8 mouse cellular contexts compared by ENCODE assay signal in genomic region chr5:38479027-38479426, GRCm38 (mm10). TPM values are rescaled to one million over a fixed set of nuclear protein-coding genes. Genes with fewer than 3 reads are reported as not detected.
DNase-seq lines count a peak whose midpoint lies in the region; ATAC-seq and TF ChIP-seq lines count a peak whose summit lies in the region.

No protein-coding gene starts in this region.

- ATAC-seq in forebrain, embryonic 15.5 days (replicated peaks), result peak; percentile 58; the same call in 1 of the 2 replicates
- ATAC-seq in forebrain, embryonic 11.5 days (replicated peaks; ENCODE audit: low FRiP score), result no peak
- ATAC-seq in hindbrain, embryonic 14.5 days (ENCODE audit: low FRiP score), result 0 out of 2 replicates have a peak, but pooled peaks have one; percentile 16
- peak; percentile 69; the same call in 1 of the 2 replicates for ATAC-seq in liver, embryonic 14.5 days (ENCODE audit: insufficient read depth)

- no peak for DNase-seq in forebrain, embryonic 11.5 days (ENCODE audit: low spot score)
- peak; percentile 80 for DNase-seq in 416B (ENCODE audit: low read depth)
- peak; percentile 42 for DNase-seq in c-Kit-positive CD71-positive TER-119-positive erythroid progenitor cells, embryonic 14.5 days (ENCODE audit: low spot score)
- no peak for DNase-seq in hindbrain, embryonic 14.5 days (ENCODE audit: low spot score)
- peak; percentile 33 to 53 (median 43) for DNase-seq in liver, embryonic 14.5 days (ENCODE audit: low read depth in 3 of 3, low spot score in 3 of 3)
- DNase-seq in splenic B cell, adult 2 months (ENCODE audit: low read depth, low spot score), result peak; percentile 19
- no peak for DNase-seq in left cerebral cortex, adult 18-20 months (ENCODE audit: low spot score in 2 of 2)

- no peak for TF ChIP-seq EP300 in liver, embryonic 14.5 days (IDR thresholded peaks at IDR 0.05; ENCODE audit: low read depth)

- no peak for TF ChIP-seq CTCF in liver, embryonic 14.5 days (IDR thresholded peaks at IDR 0.05; ENCODE audit: low read depth)

- no peaks in the 10 kb centered on the region for H3K9me3 ChIP-seq in forebrain, embryonic 15.5 days
- H3K9me3 ChIP-seq in forebrain, embryonic 11.5 days (ENCODE audit: control insufficient read depth, low read length), result no peaks in the 10 kb centered on the region
- no peaks in the 10 kb centered on the region for H3K9me3 ChIP-seq in hindbrain, embryonic 14.5 days (ENCODE audit: control insufficient read depth, low read length)
- H3K9me3 ChIP-seq in liver, embryonic 14.5 days (ENCODE audit: control insufficient read depth, low read length), result no peaks in the 10 kb centered on the region

- H3K36me3 ChIP-seq in forebrain, embryonic 15.5 days, result no peaks in the 10 kb centered on the region
- H3K36me3 ChIP-seq in forebrain, embryonic 11.5 days (ENCODE audit: control insufficient read depth, insufficient read depth, low read length), result no peaks in the 10 kb centered on the region
- no peaks in the 10 kb centered on the region for H3K36me3 ChIP-seq in hindbrain, embryonic 14.5 days (replicated peaks; ENCODE audit: control insufficient read depth, insufficient read depth)
- H3K36me3 ChIP-seq in liver, embryonic 14.5 days (replicated peaks; ENCODE audit: control insufficient read depth, insufficient read depth, low read depth), result no peaks in the 10 kb centered on the region
- no peaks in the 10 kb centered on the region; the same call in 1 of the 2 replicates for H3K36me3 ChIP-seq in splenic B cell, adult 2 months (ENCODE audit: control insufficient read depth, insufficient read depth, low read length, poor library complexity, severe bottlenecking)

- H3K4me2 ChIP-seq in forebrain, embryonic 15.5 days (replicated peaks), result no peak overlapping the region
- H3K4me2 ChIP-seq in forebrain, embryonic 11.5 days (ENCODE audit: low read depth, low read length, severe bottlenecking), result no peak overlapping the region
- no peak overlapping the region for H3K4me2 ChIP-seq in hindbrain, embryonic 14.5 days (replicated peaks)
- peak overlapping the region; percentile 96 for H3K4me2 ChIP-seq in liver, embryonic 14.5 days (ENCODE audit: low read depth)

- no peaks in the 10 kb centered on the region for H3K27me3 ChIP-seq in forebrain, embryonic 15.5 days
- no peaks in the 10 kb centered on the region for H3K27me3 ChIP-seq in forebrain, embryonic 11.5 days (ENCODE audit: control insufficient read depth, insufficient read depth, low read length)
- H3K27me3 ChIP-seq in hindbrain, embryonic 14.5 days (ENCODE audit: control insufficient read depth, insufficient read depth, low read length), result no peaks in the 10 kb centered on the region
- no peaks in the 10 kb centered on the region for H3K27me3 ChIP-seq in liver, embryonic 14.5 days (ENCODE audit: control insufficient read depth, insufficient read depth, low read length)
- no peaks in the 10 kb centered on the region for H3K27me3 ChIP-seq in splenic B cell, adult 2 months (ENCODE audit: control insufficient read depth, insufficient read depth, low read length, poor library complexity, severe bottlenecking)

- WGBS in forebrain, embryonic 15.5 days, result 24% methylated on average over 4 of the region's 4 CpGs
- WGBS in forebrain, embryonic 11.5 days, result 40% methylated on average over 4 of the region's 4 CpGs
- WGBS in hindbrain, embryonic 14.5 days, result 41% methylated on average over 4 of the region's 4 CpGs
- WGBS in liver, embryonic 14.5 days (ENCODE audit: insufficient replicate concordance), result 3% methylated on average over 4 of the region's 4 CpGs

- peaks cover 12% of the 10 kb centered on the region for H3K4me1 ChIP-seq in forebrain, embryonic 15.5 days
- H3K4me1 ChIP-seq in forebrain, embryonic 11.5 days (replicated peaks; ENCODE audit: control insufficient read depth, insufficient read depth, low read length), result peaks cover 2% of the 10 kb centered on the region; the same call in 1 of the 2 replicates
- H3K4me1 ChIP-seq in hindbrain, embryonic 14.5 days (replicated peaks; ENCODE audit: control insufficient read depth, insufficient read depth, low read length), result peaks cover 17% of the 10 kb centered on the region
- peaks cover 17 to 28% of the 10 kb centered on the region in 2 experiments for H3K4me1 ChIP-seq in liver, embryonic 14.5 days (replicated peaks; ENCODE audit: control insufficient read depth in 2 of 2, insufficient read depth in 2 of 2, low read length in 1 of 2)

- no peak overlapping the region for H3K27ac ChIP-seq in forebrain, embryonic 15.5 days (replicated peaks)
- H3K27ac ChIP-seq in forebrain, embryonic 11.5 days (ENCODE audit: low read depth, low read length), result no peak overlapping the region
- no peak overlapping the region for H3K27ac ChIP-seq in hindbrain, embryonic 14.5 days
- H3K27ac ChIP-seq in liver, embryonic 14.5 days, result no peak overlapping the region; the same call in 1 of the 2 replicates

- H3K9ac ChIP-seq in forebrain, embryonic 15.5 days (replicated peaks), result no peak overlapping the region
- H3K9ac ChIP-seq in forebrain, embryonic 11.5 days (ENCODE audit: low read length), result no peak overlapping the region
- no peak overlapping the region for H3K9ac ChIP-seq in hindbrain, embryonic 14.5 days
- peak overlapping the region; percentile 79 for H3K9ac ChIP-seq in liver, embryonic 14.5 days (replicated peaks)

- H3K4me3 ChIP-seq in forebrain, embryonic 15.5 days, result no peak overlapping the region
- no peak overlapping the region for H3K4me3 ChIP-seq in forebrain, embryonic 11.5 days (ENCODE audit: low read depth, low read length)
- H3K4me3 ChIP-seq in hindbrain, embryonic 14.5 days (replicated peaks; ENCODE audit: low read length), result no peak overlapping the region
- peak overlapping the region; percentile 7 to 64; a peak in 3 of 4 replicates for H3K4me3 ChIP-seq in liver, embryonic 14.5 days (ENCODE audit: insufficient read depth in 1 of 2, low read depth in 2 of 2, low read length in 2 of 2)

RNA-seq across cellular contexts. Expression of gene Slc2a9, which starts 23.9 kb away (rescaled TPM):
- 0.15 and 0.49 TPM in 2 replicates for polyA plus RNA-seq in forebrain, embryonic 15.5 days (2015; fragmentation: Nextera tagmentation; extraction: Ambion mirVana)
- polyA plus RNA-seq in forebrain, embryonic 11.5 days (2014; fragmentation: Nextera tagmentation; extraction: Ambion mirVana), result 0.37 TPM in 1 of 2 replicates, not detected in the other
- 0.14 and 0.27 TPM in 2 replicates for polyA plus RNA-seq in hindbrain, embryonic 14.5 days (2014; fragmentation: Nextera tagmentation; extraction: Ambion mirVana)
- 1.1 and 1.6 TPM in 2 replicates for polyA plus RNA-seq in liver, embryonic 14.5 days (2012; rRNA removed)
- 1.8 and 1.9 TPM in 2 replicates for polyA plus RNA-seq in liver, embryonic 14.5 days (2014; fragmentation: Nextera tagmentation; extraction: Ambion mirVana)
- total RNA-seq in left cerebral cortex, adult 18-20 months (2021), result 1 to 10 TPM in 1 of 2 experiments, under 1 TPM in 1; 0.70 to 1.1 TPM

Comparison
In these comparisons a context has a peak if more than half of its experiments do, and no peak if none do; other contexts are left out.
1. H3K4me3 ChIP-seq: peak in liver, embryonic 14.5 days (2 of 2); none in forebrain, embryonic 15.5 days (single experiment), forebrain, embryonic 11.5 days (single experiment) and hindbrain, embryonic 14.5 days (single experiment).
2. DNase-seq: peak in 416B (single experiment), c-Kit-positive CD71-positive TER-119-positive erythroid progenitor cells, embryonic 14.5 days (single experiment), liver, embryonic 14.5 days (3 of 3) and splenic B cell, adult 2 months (single experiment); none in forebrain, embryonic 11.5 days (single experiment), hindbrain, embryonic 14.5 days (single experiment) and left cerebral cortex, adult 18-20 months (0 of 2).